Mouse (Mus musculus) T-cell, adult 66 days (primary cell): ENCODE measurements around the gene Cyp4x1. TPM values are rescaled to one million over a fixed set of nuclear protein-coding genes. Genes with fewer than 3 reads are reported as not detected.

Source experiments
- total RNA-seq, 2 experiments: library from RNA; stranded (reverse); gene quantifications; 3 replicates in 1 of 2; 4 replicates in 1 of 2; pipeline ENCODE4 v1.2.4; 2023

Cyp4x1 gene
- total RNA-seq: not detected

GRCm38 (mm10) chr4:115133621-115134295, at the start of gene Cyp4x1:
Cyp4x1 (minus strand) TSS chr4:115134281.

GRCm38 (mm10) chr4:115088611-115089338, 45.3 kb downstream of the Cyp4x1 start, which contains the start of gene Pdzk1ip1:
Pdzk1ip1 (plus strand) TSS chr4:115088708.

DNA sequence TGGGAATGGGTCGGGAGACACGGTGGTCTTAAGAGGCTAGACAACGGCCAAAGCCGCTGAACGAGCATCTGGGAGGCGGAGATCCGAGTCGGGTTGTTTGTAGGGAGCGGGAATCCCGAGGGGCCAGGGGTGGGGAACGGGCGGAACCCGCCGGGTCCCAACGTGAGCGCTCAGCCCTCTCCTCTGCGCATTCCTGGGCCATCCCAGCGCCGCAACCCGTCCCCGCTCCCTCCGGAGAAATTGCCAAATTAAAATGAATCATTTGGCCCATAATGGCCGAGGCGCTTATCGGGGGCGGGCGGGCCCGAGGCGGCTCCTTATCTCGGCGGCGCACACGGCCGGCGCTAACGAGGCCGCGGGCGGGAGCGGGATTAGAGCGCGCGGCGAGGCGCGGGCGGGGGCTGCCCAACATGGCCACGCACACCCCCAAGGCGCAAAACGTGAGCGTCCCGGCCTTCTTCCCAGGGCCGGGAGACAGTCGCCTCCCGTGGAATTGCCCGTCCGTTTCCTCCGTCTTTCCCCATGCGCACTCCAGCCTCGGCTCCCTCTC, 77.6 kb downstream of the Cyp4x1 start, which contains the start of gene Tal1:
Tal1 (plus strand) TSS at position 56 of the 550 bp plus-strand sequence.

Other genes with a start within 250 kb of the Cyp4x1 start
- gene Foxd2, start 225.4 kb downstream of the Cyp4x1 start, total RNA-seq: 1 to 10 TPM; 1.3 to 1.4 TPM
- not detected for gene Foxe3, start 208.3 kb downstream of the Cyp4x1 start, total RNA-seq
- 10 to 100 TPM; 37.4 to 46.6 TPM for gene Cmpk1, start 147.0 kb downstream of the Cyp4x1 start, total RNA-seq
- gene Stil, start 134.1 kb downstream of the Cyp4x1 start, total RNA-seq: 1 to 10 TPM; 1.5 to 2.3 TPM
- gene Tal1, start 77.9 kb downstream of the Cyp4x1 start, total RNA-seq: 1 to 10 TPM in 1 of 2 experiments, under 1 TPM in 1; 0.74 to 1.5 TPM
- 1 to 10 TPM in 1 of 2 experiments, not detected in 1; 1.7 TPM for gene Pdzk1ip1, start 45.6 kb downstream of the Cyp4x1 start, total RNA-seq
- not detected for gene Cyp4a29, start 107.8 kb upstream of the Cyp4x1 start, total RNA-seq
- gene Cyp4a12a, start 164.8 kb upstream of the Cyp4x1 start, total RNA-seq: not detected